Mouse (Mus musculus) embryonic facial prominence, embryonic 15.5 days (tissue): ENCODE data around the gene Aspscr1. TPM values are rescaled to one million over a fixed set of nuclear protein-coding genes. Genes with fewer than 3 reads are reported as not detected.

Experiments used
- ATAC-seq: fragments of 200-750 bp; cut with Nextera tagmentation; 2 replicates; pipeline ENCODE4 v1.8.0; 2017; ENCODE audit warnings: low read depth, moderate TSS enrichment; ENCODE audit not compliant: insufficient number of reproducible peaks, low FRiP score, low TSS enrichment
- H3K27ac ChIP-seq: fragments of 300-500 bp; sonication (generic); replicated peaks from 2 replicates; pipeline ENCODE4 v1.5.1; 2015; ENCODE audit warnings: mild to moderate bottlenecking, inconsistent platforms
- H3K27me3 ChIP-seq: fragments of 300-500 bp; sonication (generic); 2 replicates; pipeline ENCODE4 v1.6.1; 2015; ENCODE audit warnings: inconsistent platforms
- H3K36me3 ChIP-seq: fragments of 300-500 bp; sonication (generic); 2 replicates; pipeline ENCODE4 v1.6.1; 2015; ENCODE audit warnings: mild to moderate bottlenecking, inconsistent platforms
- H3K4me1 ChIP-seq: fragments of 300-500 bp; sonication (generic); 2 replicates; pipeline ENCODE4 v1.6.1; 2015; ENCODE audit warnings: inconsistent platforms
- H3K4me2 ChIP-seq: fragments of 300-500 bp; sonication (generic); replicated peaks from 2 replicates; pipeline ENCODE4 v1.6.1; 2015; ENCODE audit warnings: mild to moderate bottlenecking, inconsistent platforms
- H3K4me3 ChIP-seq: fragments of 300-500 bp; sonication (generic); replicated peaks from 2 replicates; pipeline ENCODE4 v1.5.1; 2015; ENCODE audit warnings: mild to moderate bottlenecking, inconsistent platforms
- H3K9ac ChIP-seq: fragments of 300-500 bp; sonication (generic); 2 replicates; pipeline ENCODE4 v1.6.1; 2015; ENCODE audit warnings: inconsistent platforms
- H3K9me3 ChIP-seq: fragments of 300-500 bp; sonication (generic); replicated peaks from 2 replicates; pipeline ENCODE4 v1.6.1; 2016; ENCODE audit warnings: inconsistent platforms
- WGBS: fragments of 180-500 bp; shearing (Covaris S2); methylation state at CpG from one replicate; pipeline ENCODE4 v1.1.7; 2015; 5-methylcytosine and 5-hydroxymethylcytosine counted together
- polyA plus RNA-seq: library from polyadenylated mRNA; unstranded; fragments of >200 nt; fragmentation: Nextera tagmentation; extraction: Ambion mirVana; gene quantifications from 2 replicates; pipeline ENCODE4 v1.2.1, GENCODE M21; 2015

Aspscr1 gene
- polyA plus RNA-seq, 1 experiment from 2014 or later = 120 TPM

DNA sequence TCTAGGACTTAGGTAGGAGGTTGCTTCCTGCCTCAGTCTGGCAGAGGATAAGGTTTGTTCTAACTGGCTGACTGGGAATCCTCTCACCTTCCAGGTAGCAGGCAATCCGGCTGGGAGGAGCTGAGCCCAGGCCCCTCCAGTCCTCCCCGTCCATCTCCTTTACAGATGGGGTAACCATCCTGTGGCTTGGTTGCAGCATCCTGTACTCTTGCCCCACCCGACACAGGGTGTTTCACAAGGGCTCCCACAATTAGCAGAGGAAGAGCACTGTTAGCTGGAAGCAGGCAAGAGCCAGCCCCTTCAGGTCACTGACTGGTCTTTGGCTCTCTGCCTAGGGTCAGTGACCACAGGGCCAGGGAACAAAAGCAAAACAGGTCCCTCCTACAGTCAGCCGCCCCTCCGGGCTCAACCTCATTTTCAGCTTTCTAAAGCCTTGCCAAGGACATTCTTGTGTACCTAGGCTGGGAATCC lies 42.3 kb upstream of the Aspscr1 start:
- Histone ChIP-seq H3K4me2 (peak overlapping the region; percentile 6; the same call in 1 of the 2 replicates), H3K4me3 (no peak overlapping the region), H3K36me3 (peaks cover 23% of the 10 kb centered on the region), H3K9ac (no peak overlapping the region; the same call in 1 of the 2 replicates), H3K27ac (peak overlapping the region; percentile 65), H3K4me1 (peaks cover 38% of the 10 kb centered on the region), H3K9me3 (no peaks in the 10 kb centered on the region), H3K27me3 (no peaks in the 10 kb centered on the region)
- 48% methylated on average over 5 of the region's 5 CpGs for WGBS
- ATAC-seq = no peak

DNA sequence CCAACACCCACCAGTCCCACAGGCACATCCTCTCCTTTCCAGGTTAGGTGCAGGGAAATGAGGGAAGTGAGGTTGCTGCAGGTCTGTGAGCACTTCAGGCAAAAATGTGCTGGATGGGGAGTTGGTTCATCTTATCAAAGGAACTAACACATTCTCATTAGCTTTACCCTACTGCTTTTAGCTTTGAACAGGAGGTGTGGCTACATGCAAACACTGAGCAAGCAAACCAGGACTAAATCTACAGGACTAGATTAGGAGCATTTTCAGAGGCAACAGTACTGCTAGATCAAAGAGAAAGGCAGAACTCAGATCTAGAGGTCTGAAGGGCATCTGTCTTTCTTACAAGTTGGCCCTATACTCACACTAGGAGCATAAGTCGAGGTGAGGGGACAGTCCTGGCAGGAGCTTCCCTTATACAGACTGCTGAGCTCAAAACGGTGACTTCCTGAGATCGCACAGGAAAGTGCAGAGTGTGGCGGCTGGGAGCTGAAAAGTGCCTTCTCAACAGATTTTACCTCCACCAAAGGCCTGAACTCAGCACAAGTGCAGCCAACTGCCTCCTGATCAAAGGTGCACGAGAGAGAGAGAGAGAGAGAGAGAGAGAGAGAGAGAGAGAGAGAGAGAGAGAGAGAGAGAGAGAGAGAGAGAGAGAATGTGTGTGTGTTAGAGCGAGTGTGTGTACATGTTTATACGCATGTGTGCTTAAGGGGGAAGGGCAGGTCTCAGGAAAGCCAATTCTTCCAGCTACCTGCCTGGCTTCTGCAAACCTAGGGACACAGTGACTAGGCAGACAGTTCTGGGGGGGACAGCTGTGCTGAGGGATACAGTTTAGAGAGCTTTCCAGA lies 41.7 kb upstream of the Aspscr1 start:
- Histone ChIP-seq H3K9me3 (no peaks in the 10 kb centered on the region), H3K9ac (no peak overlapping the region; the same call in 1 of the 2 replicates), H3K4me2 (0 out of 2 replicates have a peak overlapping the region, but pooled peaks have one; percentile 65), H3K4me1 (peaks cover 33% of the 10 kb centered on the region), H3K4me3 (no peak overlapping the region), H3K27ac (peak overlapping the region; percentile 65), H3K27me3 (no peaks in the 10 kb centered on the region), H3K36me3 (peaks cover 23% of the 10 kb centered on the region)
- 40% methylated on average over 7 of the region's 7 CpGs for WGBS
- no peak for ATAC-seq

DNA sequence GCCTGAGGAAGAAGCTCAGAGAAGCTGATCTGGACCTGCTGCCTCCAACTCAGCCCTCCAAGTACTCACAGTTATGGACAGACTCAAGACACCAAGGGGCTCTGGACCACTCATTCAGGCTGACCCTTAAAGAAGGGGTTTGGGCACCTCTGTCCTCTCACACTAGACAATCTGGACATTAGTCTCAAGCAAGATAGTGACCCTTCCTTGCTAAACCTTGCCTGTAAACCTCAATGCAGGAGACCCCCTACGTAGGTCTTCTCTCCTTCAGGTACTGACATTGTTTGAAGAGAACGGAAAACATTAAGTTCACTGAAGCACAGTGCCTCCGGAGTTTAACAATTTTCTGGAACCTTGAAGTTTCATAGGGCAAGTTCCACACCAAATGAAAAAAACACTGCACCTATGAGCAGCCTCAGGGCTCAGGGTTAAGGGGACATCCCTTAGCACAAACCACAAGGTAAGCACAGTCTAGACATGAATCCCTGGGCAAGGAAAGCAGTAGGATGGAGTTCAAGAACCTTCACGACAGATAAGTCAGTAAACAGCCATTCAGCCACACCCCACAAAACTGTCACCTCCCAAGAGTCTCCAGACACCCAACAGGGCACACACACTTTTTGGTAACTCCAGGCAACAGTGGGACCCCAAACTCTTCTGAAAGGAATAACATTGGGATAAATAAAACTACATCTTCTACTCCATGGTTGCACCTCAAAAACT lies 40.9 kb upstream of the Aspscr1 start:
- Histone ChIP-seq H3K4me2 (peak overlapping the region; percentile 65), H3K9ac (peak overlapping the region; percentile 84), H3K27ac (peak overlapping the region; percentile 86), H3K36me3 (peaks cover 20% of the 10 kb centered on the region), H3K4me1 (peaks cover 33% of the 10 kb centered on the region), H3K9me3 (no peaks in the 10 kb centered on the region), H3K27me3 (no peaks in the 10 kb centered on the region), H3K4me3 (peak overlapping the region; percentile 93)
- no peak for ATAC-seq
- 66% methylated on average over 4 of the region's 4 CpGs for WGBS

DNA sequence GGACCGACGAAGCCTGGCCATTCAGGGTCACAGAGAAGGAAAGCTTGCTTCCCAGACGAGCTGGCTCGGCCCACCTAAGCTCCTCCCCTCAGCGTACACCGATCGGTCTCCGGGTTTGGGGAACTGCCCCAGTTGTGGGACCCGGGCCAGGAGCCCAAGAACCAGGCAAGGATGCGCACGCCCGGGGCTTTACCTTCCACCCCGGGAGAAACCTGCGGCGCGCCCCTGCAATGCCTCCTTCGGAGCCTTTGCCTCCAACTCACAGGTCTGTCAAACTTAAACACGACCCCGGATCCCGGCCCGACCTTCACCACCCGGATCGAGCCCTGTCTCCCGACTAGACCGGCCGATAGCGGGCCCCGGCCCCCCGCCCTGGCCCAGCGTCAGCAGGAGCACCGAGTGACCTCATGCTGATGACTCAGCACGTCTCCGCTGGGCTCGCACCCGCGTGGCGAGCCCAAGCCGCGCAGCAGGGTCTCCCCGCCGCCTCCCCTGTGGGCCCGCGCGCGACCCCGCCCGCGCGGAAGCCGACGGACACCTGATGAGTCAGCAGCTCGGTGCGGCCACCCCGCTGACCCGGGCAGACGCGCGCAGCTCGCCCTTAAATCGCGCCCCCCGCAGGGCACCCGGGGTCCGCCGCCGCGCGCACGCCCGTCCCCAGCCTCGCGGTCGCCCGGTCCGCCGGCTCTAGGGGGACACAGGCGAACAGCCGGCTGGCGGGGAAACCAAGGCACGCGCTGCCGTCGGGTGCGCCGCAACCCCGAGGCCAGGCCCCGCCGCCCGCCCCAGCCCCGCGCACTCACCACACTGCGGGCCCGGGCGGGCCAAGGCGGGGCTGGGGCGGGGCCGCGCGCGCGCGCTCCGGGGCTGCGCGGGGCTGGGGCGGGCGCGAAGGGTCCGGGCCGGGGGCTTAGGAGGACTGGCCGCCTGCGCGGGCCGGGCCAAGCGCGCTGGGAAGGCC lies 39.9 kb upstream of the Aspscr1 start:
- under 1% methylated on average over 103 of the region's 116 CpGs for WGBS
- Histone ChIP-seq H3K9me3 (no peaks in the 10 kb centered on the region), H3K9ac (peak overlapping the region; percentile 84), H3K36me3 (peaks cover 13% of the 10 kb centered on the region), H3K27ac (peak overlapping the region; percentile 86), H3K4me2 (peak overlapping the region; percentile 65), H3K4me1 (peaks cover 33% of the 10 kb centered on the region), H3K27me3 (no peaks in the 10 kb centered on the region), H3K4me3 (peak overlapping the region; percentile 93)
- peak; percentile 86 for ATAC-seq

DNA sequence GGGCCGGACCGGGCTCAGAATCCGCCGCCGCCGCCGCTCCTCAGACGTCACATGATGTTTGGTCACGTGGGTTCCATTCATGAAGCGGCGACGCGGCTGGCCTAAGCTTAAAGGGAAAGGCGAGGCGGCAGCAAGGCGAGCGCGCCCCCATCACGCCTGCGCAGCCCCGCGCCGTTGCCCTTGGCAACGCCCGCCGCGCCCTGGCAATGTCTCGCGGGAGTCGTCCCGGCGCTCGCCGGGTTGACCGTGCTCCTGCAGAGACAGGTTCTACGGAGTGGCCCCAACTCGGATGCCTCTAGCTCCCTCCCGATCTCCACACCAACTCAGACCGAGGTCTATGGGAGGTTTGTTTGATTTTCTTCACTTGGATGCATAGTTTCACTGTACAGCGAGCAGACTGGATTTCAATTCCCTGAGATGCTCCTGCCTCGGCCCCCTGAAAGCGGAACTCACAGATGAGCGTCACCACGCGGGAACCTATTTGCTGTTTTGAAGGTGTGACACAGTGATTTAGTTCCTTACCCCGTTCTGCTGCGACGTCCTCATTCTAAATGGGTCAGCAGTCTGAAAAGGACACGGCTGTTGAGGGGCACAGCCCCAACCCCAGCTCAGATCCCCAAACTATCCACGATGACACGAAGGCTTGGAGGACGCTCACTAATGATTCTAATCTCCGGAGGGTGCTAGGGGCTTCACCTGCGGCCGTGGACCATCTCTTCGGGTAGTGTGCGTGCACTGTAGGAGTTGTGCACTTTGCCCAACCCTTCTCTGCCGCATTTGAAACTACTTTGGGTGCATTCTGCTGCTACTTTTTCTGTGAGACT lies 39.0 kb upstream of the Aspscr1 start, which contains the start of gene Mafg:
Gene Mafg, minus strand, starts transcription at position 81 of the 824 bp plus-strand sequence.
- Histone ChIP-seq H3K36me3 (peaks cover 10% of the 10 kb centered on the region), H3K4me1 (peaks cover 33% of the 10 kb centered on the region), H3K9ac (peak within 1 kb of the TSS; percentile 84), H3K4me3 (peak within 1 kb of the TSS; percentile 93), H3K27me3 (no peaks in the 10 kb centered on the region), H3K4me2 (peak within 1 kb of the TSS; percentile 65), H3K9me3 (no peaks in the 10 kb centered on the region), H3K27ac (peak within 1 kb of the TSS; percentile 86)
- WGBS = 12% methylated on average over 58 of the region's 58 CpGs
- ATAC-seq = peak; percentile 91

DNA sequence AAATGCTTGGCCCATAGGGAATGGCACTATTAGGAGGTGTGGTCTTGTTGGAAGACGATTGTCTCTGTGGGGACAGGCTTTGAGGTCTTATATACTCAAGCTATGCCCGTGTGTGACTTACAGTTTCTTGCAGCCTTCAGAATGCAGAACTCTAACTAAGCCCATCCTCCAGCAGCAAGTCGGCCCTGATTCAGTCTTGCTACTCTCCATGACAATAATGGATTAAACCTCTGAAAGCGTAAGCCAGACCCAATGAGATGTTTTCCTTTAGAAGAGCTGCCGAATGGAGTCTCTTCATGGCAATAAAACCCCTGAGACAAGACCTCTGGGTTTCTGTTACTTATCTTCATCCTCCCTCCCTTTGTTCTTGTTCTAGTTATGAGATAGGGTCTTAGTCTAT lies 38.0 kb upstream of the Aspscr1 start:
- no peak overlapping the region for H3K27ac ChIP-seq
- peaks cover 25% of the 10 kb centered on the region for H3K4me1 ChIP-seq
- WGBS = 76% methylated on average over 5 of the region's 5 CpGs
- H3K36me3 ChIP-seq = no peaks in the 10 kb centered on the region
- ATAC-seq = no peak
- no peak overlapping the region for H3K4me3 ChIP-seq
- no peak overlapping the region for H3K9ac ChIP-seq
- H3K9me3 ChIP-seq = no peaks in the 10 kb centered on the region
- no peaks in the 10 kb centered on the region for H3K27me3 ChIP-seq
- H3K4me2 ChIP-seq = no peak overlapping the region

DNA sequence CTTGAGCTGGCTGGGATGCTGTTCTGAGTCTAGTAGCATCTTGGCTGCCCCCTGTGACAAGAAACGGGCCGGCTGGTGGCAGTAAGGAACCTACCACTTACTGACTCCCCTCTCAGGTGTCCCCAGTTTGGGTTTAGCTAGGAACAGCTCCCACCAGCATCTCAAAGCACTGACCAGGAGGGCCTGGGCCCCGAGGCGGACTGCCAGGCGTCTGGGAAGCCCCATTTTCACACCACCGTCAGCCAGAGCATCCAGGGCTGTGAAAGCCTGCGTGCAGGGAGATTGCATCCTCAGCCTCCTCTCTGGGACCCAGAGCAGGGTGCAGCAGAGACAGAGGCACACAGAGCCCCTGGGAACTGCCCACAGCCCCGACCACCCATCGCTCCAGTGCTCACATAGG lies 31.5 kb upstream of the Aspscr1 start:
- Histone ChIP-seq H3K36me3 (no peaks in the 10 kb centered on the region), H3K4me2 (no peak overlapping the region), H3K4me1 (peaks cover 20% of the 10 kb centered on the region), H3K9ac (no peak overlapping the region), H3K27ac (no peak overlapping the region), H3K27me3 (no peaks in the 10 kb centered on the region), H3K4me3 (no peak overlapping the region), H3K9me3 (no peaks in the 10 kb centered on the region)
- 57% methylated on average over 9 of the region's 9 CpGs for WGBS
- ATAC-seq = no peak

DNA sequence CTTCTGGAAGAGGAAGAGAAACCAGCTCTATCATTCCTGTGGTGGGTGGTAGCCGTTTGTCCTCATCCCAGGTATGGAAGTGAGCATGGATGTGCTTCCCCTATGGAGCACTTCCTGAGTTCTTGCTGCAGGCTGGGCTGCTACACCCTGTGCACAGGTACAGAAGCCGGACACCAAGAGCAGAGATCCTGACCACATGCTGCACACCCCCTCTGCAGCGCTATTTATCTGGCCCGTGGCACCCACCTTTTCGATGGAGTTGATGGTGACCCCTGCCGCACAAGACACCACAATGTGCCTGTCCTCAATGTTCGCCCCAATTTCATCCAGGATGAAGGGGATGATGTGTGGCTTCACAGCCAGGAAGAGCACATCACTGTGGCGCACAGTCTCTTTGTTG lies 30.9 kb upstream of the Aspscr1 start:
- Histone ChIP-seq H3K9ac (no peak overlapping the region), H3K36me3 (no peaks in the 10 kb centered on the region), H3K4me1 (peaks cover 20% of the 10 kb centered on the region), H3K4me2 (0 out of 2 replicates have a peak overlapping the region, but pooled peaks have one; percentile 96), H3K4me3 (no peak overlapping the region), H3K27ac (no peak overlapping the region), H3K27me3 (no peaks in the 10 kb centered on the region), H3K9me3 (no peaks in the 10 kb centered on the region)
- ATAC-seq = no peak
- 77% methylated on average over 8 of the region's 8 CpGs for WGBS

DNA sequence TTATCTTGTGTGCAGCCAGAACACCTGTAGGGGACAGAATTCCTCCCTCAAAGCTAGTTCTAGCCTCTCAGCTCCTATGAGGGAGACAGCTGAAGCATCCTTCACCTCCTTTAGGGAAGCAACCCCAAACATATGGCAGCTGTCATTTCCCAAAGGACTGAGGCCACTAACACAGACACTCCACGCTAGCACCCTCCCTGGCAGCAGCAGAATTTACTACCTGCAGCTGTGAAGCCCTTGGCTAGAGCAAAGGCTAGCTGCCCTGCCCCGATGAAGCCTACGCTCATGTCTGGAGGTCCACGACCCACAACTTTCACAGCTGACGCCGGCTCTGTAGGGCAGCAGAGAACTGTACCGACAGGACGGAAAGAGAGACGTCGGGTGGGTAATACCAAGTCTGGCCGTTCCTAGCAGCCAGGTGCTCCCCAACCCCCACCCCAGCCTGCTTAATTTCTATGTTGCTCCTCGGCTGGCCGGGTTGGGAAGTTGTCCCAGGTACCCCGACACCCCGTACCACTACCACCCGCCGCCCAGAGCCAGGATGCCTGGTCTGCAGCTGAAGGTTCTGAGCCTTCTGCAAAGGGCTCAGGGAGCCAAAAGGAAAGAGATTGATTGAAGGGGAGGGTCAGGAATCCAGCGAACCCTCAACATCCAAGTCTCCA lies 29.7 kb upstream of the Aspscr1 start:
- Histone ChIP-seq H3K4me1 (peaks cover 26% of the 10 kb centered on the region), H3K36me3 (no peaks in the 10 kb centered on the region), H3K9me3 (no peaks in the 10 kb centered on the region), H3K27me3 (peaks cover 9% of the 10 kb centered on the region), H3K27ac (peak overlapping the region; percentile 74), H3K9ac (peak overlapping the region; percentile 63), H3K4me3 (peak overlapping the region; percentile 55), H3K4me2 (peak overlapping the region; percentile 96)
- peak; percentile 20 for ATAC-seq
- WGBS = 2% methylated on average over 18 of the region's 18 CpGs
